Mouse (Mus musculus) MEL (cell line): ENCODE results near the gene Lrtm2. TPM values are rescaled to one million over a fixed set of nuclear protein-coding genes. Genes with fewer than 3 reads are reported as not detected.
"Not testable (repeated sequence)": the region's sequence is repeated elsewhere in the genome, so short reads cannot be mapped to it uniquely, and the experiment has no call there.

Experiments
- DNase-seq: peaks from one replicate; pipeline ENCODE4 v3.0.0; 2011; ENCODE audit warnings: low read depth, low spot score
- H3K27ac ChIP-seq: 2 replicates; pipeline ENCODE4 v1.5.1; 2012; ENCODE audit warnings: low read depth, mild to moderate bottlenecking, control low read depth, low read length, moderate library complexity; ENCODE audit not compliant: control insufficient read depth
- H3K27me3 ChIP-seq, 2 experiments: fragments of 150-350 bp in 1 of 2; sonication (generic) in 1 of 2; 2 replicates each; pipeline ENCODE4 v1.6.1; 2012; ENCODE audit warnings: low read length in 2 of 2, mild to moderate bottlenecking in 2 of 2, improper control_type of control experiment in 1 of 2, moderate library complexity in 1 of 2; ENCODE audit not compliant: insufficient read depth in 2 of 2, control insufficient read depth in 1 of 2
- H3K36me3 ChIP-seq, 2 experiments: 2 replicates each; pipeline ENCODE4 v1.6.1; 2012 to 2014; ENCODE audit warnings: low read length in 2 of 2, improper control_type of control experiment in 1 of 2, inconsistent platforms in 1 of 2, mild to moderate bottlenecking in 1 of 2; ENCODE audit not compliant: insufficient read depth in 2 of 2, control insufficient read depth in 1 of 2
- H3K4me1 ChIP-seq, 2 experiments: fragments of 150-350 bp in 1 of 2; sonication (generic) in 1 of 2; 2 replicates each; pipeline ENCODE4 v1.6.1; 2012; ENCODE audit warnings: low read length in 2 of 2, improper control_type of control experiment in 1 of 2, mild to moderate bottlenecking in 1 of 2; ENCODE audit not compliant: insufficient read depth in 2 of 2, control insufficient read depth in 1 of 2
- H3K4me3 ChIP-seq, 2 experiments: fragments of 150-350 bp in 1 of 2; sonication (generic) in 1 of 2; 2 replicates each; pipeline ENCODE4 v1.5.1; 2012; ENCODE audit warnings: low read depth in 2 of 2, low read length in 2 of 2, mild to moderate bottlenecking in 2 of 2, moderate library complexity in 2 of 2, control low read depth in 1 of 2, improper control_type of control experiment in 1 of 2; ENCODE audit not compliant: control insufficient read depth in 1 of 2, insufficient read depth in 1 of 2
- H3K79me2 ChIP-seq: 2 replicates; pipeline ENCODE4 v1.6.1; 2012; ENCODE audit warnings: mild to moderate bottlenecking, low read length, moderate library complexity; ENCODE audit not compliant: control insufficient read depth, poor library complexity, insufficient read depth
- H3K9ac ChIP-seq: 2 replicates; pipeline ENCODE4 v1.6.1; 2012; ENCODE audit warnings: low read depth, mild to moderate bottlenecking, control low read depth, low read length, moderate library complexity; ENCODE audit not compliant: control insufficient read depth, poor library complexity, severe bottlenecking
- H3K9me3 ChIP-seq: fragments of 150-350 bp; sonication (generic); replicated peaks from 2 replicates; pipeline ENCODE4 v1.6.1; 2012; ENCODE audit warnings: mild to moderate bottlenecking, low read length, improper control_type of control experiment, moderate library complexity; ENCODE audit not compliant: insufficient read depth
- CHD1 ChIP-seq: IDR thresholded peaks from 2 replicates; pipeline ENCODE4 v1.6.1; 2012; ENCODE audit warnings: low read depth, mild to moderate bottlenecking, inconsistent platforms, low read length, improper control_type of control experiment
- CHD2 ChIP-seq: IDR thresholded peaks from 2 replicates; pipeline ENCODE4 v1.6.1; 2011; ENCODE audit warnings: low read length, improper control_type of control experiment
- EP300 ChIP-seq, 2 experiments: IDR thresholded peaks; 2 replicates each; pipeline ENCODE4 v1.6.1; 2011; ENCODE audit warnings: improper control_type of control experiment in 2 of 2, low read length in 2 of 2, low read depth in 1 of 2, mild to moderate bottlenecking in 1 of 2
- ETS1 ChIP-seq: IDR thresholded peaks from 2 replicates; pipeline ENCODE4 v1.6.1; 2012; ENCODE audit warnings: low read depth, mild to moderate bottlenecking, inconsistent platforms, low read length, improper control_type of control experiment, moderate library complexity
- GATA1 ChIP-seq: IDR thresholded peaks from 2 replicates; pipeline ENCODE4 v1.6.1; 2011; ENCODE audit warnings: low read depth, low read length, improper control_type of control experiment
- HCFC1 ChIP-seq: IDR thresholded peaks from 2 replicates; pipeline ENCODE4 v1.6.1; 2012; ENCODE audit warnings: low read depth, mild to moderate bottlenecking, inconsistent platforms, low read length, improper control_type of control experiment, moderate library complexity
- MAFK ChIP-seq: IDR thresholded peaks from 2 replicates; pipeline ENCODE4 v1.6.1; 2011; ENCODE audit warnings: low read depth, mild to moderate bottlenecking, low read length, improper control_type of control experiment, borderline replicate concordance
- MAX ChIP-seq: IDR thresholded peaks from 2 replicates; pipeline ENCODE4 v1.6.1; 2011; ENCODE audit warnings: low read length, improper control_type of control experiment
- MAZ ChIP-seq: IDR thresholded peaks from 2 replicates; pipeline ENCODE4 v1.6.1; 2012; ENCODE audit warnings: low read depth, mild to moderate bottlenecking, inconsistent platforms, low read length, improper control_type of control experiment
- MEF2A ChIP-seq: IDR thresholded peaks from 2 replicates; pipeline ENCODE4 v1.6.1; 2014; ENCODE audit warnings: low read depth, mild to moderate bottlenecking, inconsistent platforms, low read length, improper control_type of control experiment; ENCODE audit not compliant: poor library complexity, insufficient replicate concordance, severe bottlenecking; ENCODE audit errors: extremely low read depth
- MYB ChIP-seq: IDR thresholded peaks from 2 replicates; pipeline ENCODE4 v1.6.1; 2011; ENCODE audit warnings: mild to moderate bottlenecking, low read depth, low read length, improper control_type of control experiment
- NRF1 ChIP-seq: IDR thresholded peaks from 2 replicates; pipeline ENCODE4 v1.6.1; 2014; ENCODE audit warnings: low read depth, mild to moderate bottlenecking, inconsistent platforms, low read length, improper control_type of control experiment, moderate library complexity; ENCODE audit not compliant: poor library complexity, insufficient read depth, severe bottlenecking
- POLR2A ChIP-seq, 2 experiments: IDR thresholded peaks; 2 replicates each; pipeline ENCODE4 v1.6.1; 2011 to 2012; ENCODE audit warnings: low read length in 2 of 2, mild to moderate bottlenecking in 2 of 2, control low read depth in 1 of 2, improper control_type of control experiment in 1 of 2, low read depth in 1 of 2, moderate library complexity in 1 of 2; ENCODE audit not compliant: control insufficient read depth in 1 of 2, insufficient read depth in 1 of 2, poor library complexity in 1 of 2
- POLR2AphosphoS2 ChIP-seq: IDR thresholded peaks from 2 replicates; pipeline ENCODE4 v1.6.1; 2011; ENCODE audit warnings: low read length, improper control_type of control experiment
- SMC3 ChIP-seq: IDR thresholded peaks from 2 replicates; pipeline ENCODE4 v1.6.1; 2011; ENCODE audit warnings: low read depth, low read length, improper control_type of control experiment
- TAL1 ChIP-seq: IDR thresholded peaks from 2 replicates; pipeline ENCODE4 v1.6.1; 2012; ENCODE audit warnings: mild to moderate bottlenecking, inconsistent platforms, low read length, moderate library complexity, mixed read lengths
- UBTF ChIP-seq: IDR thresholded peaks from 2 replicates; pipeline ENCODE4 v1.6.1; 2012; ENCODE audit warnings: low read depth, mild to moderate bottlenecking, inconsistent platforms, low read length, improper control_type of control experiment, moderate library complexity, borderline replicate concordance; ENCODE audit not compliant: insufficient read depth
- USF1 ChIP-seq: IDR thresholded peaks from 2 replicates; pipeline ENCODE4 v1.6.1; 2014; ENCODE audit warnings: low read depth, mild to moderate bottlenecking, inconsistent platforms, low read length, improper control_type of control experiment, moderate library complexity
- USF2 ChIP-seq, 2 experiments: IDR thresholded peaks; 2 replicates each; pipeline ENCODE4 v1.6.1; 2011 to 2012; ENCODE audit warnings: improper control_type of control experiment in 2 of 2, low read length in 2 of 2, borderline replicate concordance in 1 of 2, inconsistent platforms in 1 of 2, low read depth in 1 of 2, mild to moderate bottlenecking in 1 of 2; ENCODE audit not compliant: insufficient read depth in 1 of 2
- ZC3H11A ChIP-seq: IDR thresholded peaks from 2 replicates; pipeline ENCODE4 v1.6.1; 2012; ENCODE audit warnings: low read depth, mild to moderate bottlenecking, inconsistent platforms, low read length, improper control_type of control experiment
- ZKSCAN1 ChIP-seq: IDR thresholded peaks from 2 replicates; pipeline ENCODE4 v1.6.1; 2012; ENCODE audit warnings: low read depth, mild to moderate bottlenecking, inconsistent platforms, low read length, improper control_type of control experiment, moderate library complexity
- ZNF384 ChIP-seq: IDR thresholded peaks from 2 replicates; pipeline ENCODE4 v1.6.1; 2012; ENCODE audit warnings: low read depth, mild to moderate bottlenecking, inconsistent platforms, low read length, improper control_type of control experiment
- polyA plus RNA-seq, 2 experiments: library from polyadenylated mRNA; stranded (reverse) in 1 of 2; unstranded in 1 of 2; fragments of >175 nt in 1 of 2; fragments of >200 nt in 1 of 2; gene quantifications; 2 replicates each; pipeline versions ENCODE4 v1.2.1 to v1.2.4; 2012; ENCODE audit warnings: low replicate concordance in 2 of 2, low read depth in 1 of 2; ENCODE audit not compliant: insufficient read length in 2 of 2, insufficient read depth in 1 of 2, missing spikeins in 1 of 2
- total RNA-seq: library from RNA; depleted of rRNA; stranded (reverse); fragments of 300-350 nt; gene quantifications from 2 replicates; pipeline ENCODE4 v1.2.3, GENCODE M21; 2012

Lrtm2 gene
- total and polyA plus RNA-seq, 3 experiments, result not detected

GRCm38 (mm10) chr6:119367382-119367781, 36.8 kb upstream of the Lrtm2 start:
- Histone ChIP-seq H3K9me3 (no peaks in the 10 kb centered on the region), H3K27me3 (no peaks in the 10 kb centered on the region), H3K9ac (no peak overlapping the region), H3K79me2 (no peaks in the 10 kb centered on the region), H3K27ac (no peak overlapping the region), H3K4me3 (no peak overlapping the region), H3K4me1 (peaks cover 7 to 8% of the 10 kb centered on the region in 2 experiments), H3K36me3 (peaks cover 14 to 28% of the 10 kb centered on the region in 2 experiments)
- DNase-seq, result no peak
- no peak for TF ChIP-seq GATA1
- no peak for TF ChIP-seq MEF2A
- TF ChIP-seq MYB, result no peak
- TF ChIP-seq EP300 (IDR thresholded peaks at IDR 0.05; ENCODE audit: low read depth in 1 of 2, low read length in 2 of 2), result no peak
- TF ChIP-seq UBTF, result no peak
- TF ChIP-seq POLR2AphosphoS2, result no peak
- no peak for TF ChIP-seq USF1
- TF ChIP-seq MAZ, result no peak
- TF ChIP-seq NRF1, result no peak
- TF ChIP-seq HCFC1, result no peak
- no peak for TF ChIP-seq ZNF384
- no peak for TF ChIP-seq POLR2A (IDR thresholded peaks at IDR 0.05; ENCODE audit: control insufficient read depth in 1 of 2, insufficient read depth in 1 of 2, low read depth in 1 of 2, low read length in 2 of 2, poor library complexity in 1 of 2)
- TF ChIP-seq CHD2, result no peak
- TF ChIP-seq ETS1, result no peak
- no peak for TF ChIP-seq MAFK
- no peak for TF ChIP-seq CHD1

- not testable (repeated sequence) for H3K79me2 ChIP-seq, H3K27me3 ChIP-seq, H3K9ac ChIP-seq, H3K4me3 ChIP-seq, H3K27ac ChIP-seq, H3K4me1 ChIP-seq, H3K9me3 ChIP-seq, DNase-seq
- H3K36me3 ChIP-seq, result peaks cover 12 to 28% of the 10 kb centered on the region in 2 experiments
Measured at GRCm38 (mm10) chr6:119366800-119367199, 36.2 kb upstream of the Lrtm2 start.

GRCm38 (mm10) chr6:119363593-119363992, 33.0 kb upstream of the Lrtm2 start:
- no peak for DNase-seq
- no peak overlapping the region for H3K27ac ChIP-seq
- H3K79me2 ChIP-seq, result no peaks in the 10 kb centered on the region
- no peaks in the 10 kb centered on the region for H3K9me3 ChIP-seq
- peaks cover 30 to 36% of the 10 kb centered on the region in 2 experiments for H3K36me3 ChIP-seq
- no peak overlapping the region for H3K4me3 ChIP-seq
- H3K4me1 ChIP-seq, result peaks cover 18 to 22% of the 10 kb centered on the region in 2 experiments
- H3K27me3 ChIP-seq, result no peaks in the 10 kb centered on the region
- TF ChIP-seq SMC3 (no peak), ZKSCAN1 (no peak), ZNF384 (no peak), ZC3H11A (no peak), MAX (no peak), USF1 (no peak), TAL1 (no peak), EP300 (IDR thresholded peaks at IDR 0.05; ENCODE audit: low read depth in 1 of 2, low read length in 2 of 2) (no peak), USF2 (IDR thresholded peaks at IDR 0.05; ENCODE audit: borderline replicate concordance in 1 of 2, insufficient read depth in 1 of 2, low read depth in 1 of 2, low read length in 2 of 2) (no peak)
- H3K9ac ChIP-seq, result no peak overlapping the region
